Mouse (Mus musculus) adrenal gland, adult (tissue): ENCODE measurements at regions not wholly inside any gene's neighbourhood (a gene's known extent, or its start where the extent isn't known, plus 50 kb on each side); places are given as distances from the start of the nearest gene placed in this dataset.

Source experiments
- DNase-seq, 2 experiments: peaks; one replicate each; pipeline ENCODE4 v3.0.0; 2022 to 2023; ENCODE audit warnings: low spot score in 1 of 2; ENCODE audit not compliant: inconsistent age in 2 of 2

DNA sequence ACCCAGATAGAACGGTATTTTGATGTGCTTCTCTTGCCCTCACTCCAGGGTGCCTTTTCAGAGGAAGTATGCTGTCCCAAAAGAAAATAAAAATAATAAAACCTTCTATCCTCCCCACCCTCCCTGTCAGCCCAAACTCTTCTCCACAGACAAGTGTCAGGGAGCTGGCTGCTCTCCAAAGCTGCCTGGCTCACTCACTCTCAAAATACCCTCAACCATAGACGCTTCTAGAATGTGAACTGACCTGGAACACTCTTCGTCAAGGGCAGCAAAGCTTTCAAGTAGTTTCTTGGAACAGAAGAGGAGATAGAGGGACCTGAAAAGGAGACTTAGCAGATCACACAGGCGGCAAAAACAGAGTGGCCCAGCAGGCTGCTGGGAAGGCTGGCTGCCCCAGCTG, 291.4 kb upstream of the Zmiz1 start:
- DNase-seq: peak; percentile 40 to 53

DNA sequence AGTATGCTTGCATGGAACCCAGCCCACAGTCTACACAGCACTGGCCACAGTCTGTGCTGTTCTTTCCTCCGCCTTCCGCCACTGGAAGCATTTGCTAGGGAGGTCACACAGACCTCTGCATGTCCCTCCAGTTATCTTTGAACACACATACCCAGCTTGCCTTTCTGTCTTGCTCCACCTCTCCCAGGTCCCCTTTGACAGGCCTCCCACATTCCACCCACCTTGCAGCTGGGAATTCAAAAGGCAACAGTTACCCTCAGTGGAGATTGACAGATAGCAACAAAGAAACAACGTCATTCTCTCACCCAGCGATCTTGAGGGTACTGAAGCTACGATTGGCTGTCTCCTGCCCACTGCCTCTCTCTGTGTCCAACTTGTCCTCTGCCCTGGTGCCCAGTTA, 290.7 kb upstream of the Zmiz1 start:
- no peak for DNase-seq

DNA sequence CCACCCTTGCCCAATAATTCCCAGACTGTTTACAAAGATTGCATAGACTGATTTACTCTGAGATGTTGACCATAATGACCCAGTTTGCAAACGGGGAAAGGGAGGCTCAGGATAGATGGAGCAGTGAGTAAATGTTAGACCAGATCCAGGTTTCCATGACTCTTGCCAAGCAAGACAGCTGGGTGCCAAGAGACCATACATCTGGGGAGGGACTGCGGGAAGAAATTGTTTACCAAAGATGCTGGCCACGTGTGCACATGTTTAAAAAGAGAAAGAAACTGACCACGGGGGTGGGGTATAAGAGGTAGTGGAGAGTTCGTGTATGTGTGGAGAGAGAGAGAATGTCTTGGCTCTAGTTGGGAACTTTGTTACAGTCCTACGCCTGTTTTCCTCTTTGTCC, 285.7 kb upstream of the Zmiz1 start:
- no peak for DNase-seq

DNA sequence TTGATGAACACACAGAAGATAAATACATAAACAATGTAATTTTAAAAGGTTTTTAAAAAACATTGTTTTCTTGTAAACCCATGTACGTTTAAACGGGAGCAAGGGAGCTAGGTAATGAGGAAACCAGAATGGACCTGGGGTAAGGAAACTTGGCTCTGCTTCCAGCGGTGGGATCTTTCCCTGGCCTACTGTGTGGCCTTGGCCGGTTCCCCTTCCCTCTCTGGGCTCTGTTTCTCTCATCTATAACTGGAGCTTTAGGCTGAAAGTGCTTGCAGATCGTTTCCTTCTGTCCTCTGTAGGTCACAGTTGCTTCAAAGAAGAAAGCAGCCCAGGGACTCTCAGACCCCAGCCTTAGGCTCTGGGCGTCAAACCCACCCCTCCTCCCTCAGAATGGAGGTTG, 285.1 kb upstream of the Zmiz1 start:
- DNase-seq: no peak

DNA sequence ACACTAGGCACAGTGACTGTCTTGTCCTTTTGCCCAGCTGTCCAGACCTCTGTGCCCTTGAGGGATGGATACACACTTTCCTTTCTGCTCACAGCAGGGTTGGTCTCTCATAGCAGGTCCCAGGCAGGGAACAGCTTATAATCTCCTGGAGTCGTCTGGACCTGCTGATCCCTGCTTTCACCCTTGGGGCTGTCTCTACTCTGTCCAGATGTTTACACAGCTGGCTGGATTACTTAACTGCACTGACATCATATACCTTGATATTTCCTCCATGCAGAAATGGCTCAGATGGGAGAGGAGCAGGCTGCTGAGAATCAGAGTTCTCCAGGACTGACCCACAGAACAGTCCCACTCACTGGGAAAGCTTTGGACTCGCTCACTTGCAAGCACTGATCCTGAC, 284.6 kb upstream of the Zmiz1 start:
- no peak for DNase-seq

DNA sequence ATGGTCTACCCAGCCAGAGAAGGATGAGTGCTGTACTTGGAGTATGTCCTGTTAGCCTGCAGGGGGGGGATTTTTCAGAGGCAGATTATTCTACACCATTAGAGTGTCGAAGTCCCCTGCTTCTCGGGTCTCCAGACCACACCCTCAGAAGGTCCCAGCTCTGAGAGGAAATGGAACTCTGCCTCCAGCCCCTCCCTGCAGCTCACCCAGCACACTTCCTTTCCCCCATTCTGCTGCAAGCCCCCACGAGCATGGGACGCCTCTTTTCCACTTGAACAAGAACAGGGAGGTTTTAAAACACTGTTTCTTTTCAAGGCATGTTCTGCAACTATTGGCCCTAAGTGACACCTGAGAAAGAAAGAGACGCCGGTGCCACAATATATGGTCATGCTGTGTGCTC, 282.8 kb upstream of the Zmiz1 start:
- DNase-seq: no peak

DNA sequence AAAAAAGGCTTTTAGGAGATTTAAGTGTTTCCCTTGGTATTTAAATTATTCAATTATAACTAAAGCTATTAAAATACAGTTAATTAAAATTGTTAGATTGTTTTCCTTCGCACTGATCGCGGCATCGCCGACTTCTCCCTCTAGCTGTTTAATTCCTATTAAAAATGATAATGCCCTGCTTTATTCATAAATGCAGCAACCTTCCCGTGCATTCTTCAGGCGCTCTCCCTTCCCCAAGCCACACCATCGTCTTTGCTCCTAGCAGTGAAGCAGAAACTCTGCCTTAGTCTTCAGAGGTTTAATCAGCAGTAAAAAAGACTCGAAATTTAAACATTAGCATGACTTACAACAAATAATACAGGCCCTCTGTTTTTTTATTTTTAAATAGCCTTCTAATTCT, 278.9 kb upstream of the Zmiz1 start:
- no peak for DNase-seq

DNA sequence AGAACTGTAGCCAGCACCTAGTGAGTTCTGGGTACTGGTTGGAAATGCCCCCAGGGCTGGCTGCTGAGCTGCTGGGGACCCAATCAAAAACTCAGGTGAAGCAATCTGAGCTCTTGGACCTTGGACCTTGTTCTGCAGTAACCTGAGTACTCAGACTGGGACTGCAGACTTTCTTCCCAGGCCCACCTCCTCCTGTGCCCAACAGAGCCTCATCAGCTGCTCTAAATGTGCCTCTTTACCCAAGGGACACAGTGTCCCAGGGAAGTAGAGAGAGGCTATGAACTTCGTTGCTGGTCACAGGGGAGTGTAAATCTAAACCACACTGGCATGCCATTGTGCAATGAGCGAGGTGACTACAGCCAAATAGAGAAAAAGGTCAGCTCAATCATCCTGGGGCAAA, 277.6 kb upstream of the Zmiz1 start:
- peak; percentile 54 to 68 for DNase-seq

DNA sequence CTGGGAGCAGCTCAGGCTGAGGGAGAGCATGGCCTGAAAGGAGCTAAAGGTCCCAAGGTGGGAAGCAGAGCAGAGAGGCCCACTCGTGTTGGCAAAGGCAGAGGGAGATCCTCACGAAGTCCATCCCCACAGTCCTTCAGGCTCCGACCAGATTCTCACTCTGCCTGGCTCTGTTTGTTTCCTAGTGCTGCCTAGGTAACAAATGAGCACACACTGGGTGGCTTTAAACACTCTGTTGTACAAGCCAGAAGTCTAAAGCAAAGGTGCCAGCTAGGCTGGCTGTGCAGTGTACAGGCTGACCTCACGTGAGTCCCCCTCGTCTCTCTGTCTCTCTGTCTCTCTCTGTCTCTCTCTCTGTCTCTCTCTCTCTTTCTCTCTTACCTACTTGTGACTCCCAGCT, 274.9 kb upstream of the Zmiz1 start:
- DNase-seq: no peak

DNA sequence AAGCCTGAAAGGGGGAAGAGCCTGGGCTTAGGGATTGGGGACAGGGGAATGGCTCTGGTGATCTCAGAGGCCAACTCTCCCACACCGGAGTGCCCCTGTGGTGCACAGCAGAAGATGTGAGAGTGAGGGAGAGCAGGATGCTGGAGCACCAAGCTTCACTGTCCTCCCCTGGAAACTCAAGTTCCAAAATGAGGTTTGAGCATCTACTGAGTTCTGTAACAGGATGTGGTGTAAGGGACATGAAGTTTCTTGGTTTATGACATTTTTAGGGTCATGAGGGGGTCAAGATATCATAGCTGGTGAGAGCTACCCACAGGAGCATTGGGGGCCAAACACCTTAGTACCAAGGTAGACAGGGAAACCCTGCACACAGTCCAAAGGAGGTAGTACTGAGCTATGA, 274.1 kb upstream of the Zmiz1 start:
- no peak for DNase-seq

DNA sequence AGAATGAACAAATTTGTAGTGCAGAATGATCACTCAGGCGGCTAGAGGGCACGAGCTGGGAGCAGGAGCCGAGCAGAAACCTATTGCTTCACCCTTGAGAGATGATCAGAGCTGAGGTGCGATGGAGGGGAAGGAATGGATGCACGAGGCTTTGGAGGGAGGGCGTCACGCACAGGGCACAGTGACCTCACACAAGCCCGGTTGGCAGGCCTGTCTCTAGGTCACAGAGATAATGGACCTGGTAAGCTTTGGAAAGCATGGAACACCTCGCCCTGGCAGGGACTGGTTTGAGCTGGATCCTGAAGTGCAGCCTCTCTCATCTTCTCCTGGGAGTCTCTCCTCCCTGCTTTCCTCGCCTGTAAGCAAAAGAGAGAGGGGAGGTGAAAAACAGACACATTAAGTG, 273.4 kb upstream of the Zmiz1 start:
- peak; percentile 52 to 81 for DNase-seq

DNA sequence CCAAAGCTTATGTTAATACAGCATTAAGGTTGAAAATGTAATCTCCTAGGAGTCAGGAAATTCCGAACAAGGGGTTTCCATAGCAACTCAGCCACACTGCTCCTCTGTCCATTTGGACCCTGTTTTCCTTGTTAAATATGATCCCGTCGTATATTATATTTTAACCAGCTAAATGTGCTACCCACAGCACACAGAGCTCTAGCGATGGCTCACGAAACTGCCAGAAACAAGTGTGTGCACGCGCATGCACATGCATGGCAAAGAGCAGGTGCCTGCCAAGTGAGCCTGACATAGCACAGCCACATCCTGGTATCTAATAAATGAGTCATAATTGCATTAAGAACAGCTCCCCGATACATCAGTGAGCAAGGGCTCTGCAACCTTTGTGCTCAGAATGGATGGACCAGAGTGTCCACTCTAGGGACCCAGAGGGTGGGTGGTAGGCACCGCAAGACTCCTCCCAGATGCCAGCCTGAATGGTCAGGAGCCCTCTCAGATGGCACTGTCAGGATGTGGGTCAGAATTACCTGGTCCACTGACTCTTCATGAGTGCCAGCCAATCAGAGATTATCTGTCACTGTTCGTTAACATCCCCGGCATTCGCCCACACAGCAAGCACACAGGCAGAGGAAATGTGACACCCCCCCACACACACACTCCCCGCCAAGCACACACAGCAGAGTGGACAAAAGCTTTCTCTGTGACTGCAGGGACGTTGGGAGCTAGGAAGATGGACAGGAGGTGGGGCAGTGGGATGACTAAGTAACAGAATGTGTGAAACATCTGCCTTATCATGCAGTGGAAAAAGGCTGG, 272.8 kb upstream of the Zmiz1 start:
- peak; percentile 56 to 81 for DNase-seq

DNA sequence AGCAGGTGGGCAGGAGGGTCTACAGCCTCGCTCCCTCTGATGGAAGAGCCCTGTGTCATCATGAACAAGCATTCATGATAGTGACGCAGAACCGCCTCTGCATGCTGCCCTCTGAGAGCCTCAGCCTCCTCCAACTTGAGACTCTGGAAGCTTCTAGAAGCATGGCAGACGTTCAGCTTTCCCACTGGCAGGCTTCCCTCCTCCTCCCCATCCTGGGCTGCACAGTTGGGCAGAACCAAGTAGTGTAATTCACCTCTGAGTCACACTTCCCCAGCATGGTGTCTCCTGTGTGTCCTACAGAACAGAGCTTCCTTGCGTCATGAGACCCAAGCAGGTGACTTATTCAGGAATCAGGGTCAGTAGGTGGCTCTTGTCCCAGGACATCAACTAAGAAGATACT, 271.3 kb upstream of the Zmiz1 start:
- DNase-seq: peak; percentile 25 to 50

DNA sequence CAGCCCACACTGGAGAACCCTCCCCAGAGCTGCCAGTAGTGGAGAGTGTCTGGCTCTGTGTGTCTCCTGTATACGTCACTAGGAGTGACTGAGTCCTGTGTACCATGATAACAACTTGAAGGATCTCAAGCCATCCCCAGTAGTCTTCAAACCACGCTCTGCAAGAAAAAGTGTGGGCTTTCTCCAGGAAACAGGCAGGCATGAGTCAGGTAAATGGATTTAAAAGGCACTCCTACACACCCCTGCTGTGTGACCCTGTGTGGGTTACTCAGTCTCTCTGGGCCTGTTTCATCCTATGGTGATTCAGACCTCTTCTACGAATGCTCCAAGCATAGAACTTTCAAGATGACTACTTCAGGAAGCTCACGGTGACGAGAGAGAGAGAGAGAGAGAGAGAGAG, 269.7 kb upstream of the Zmiz1 start:
- DNase-seq: no peak

DNA sequence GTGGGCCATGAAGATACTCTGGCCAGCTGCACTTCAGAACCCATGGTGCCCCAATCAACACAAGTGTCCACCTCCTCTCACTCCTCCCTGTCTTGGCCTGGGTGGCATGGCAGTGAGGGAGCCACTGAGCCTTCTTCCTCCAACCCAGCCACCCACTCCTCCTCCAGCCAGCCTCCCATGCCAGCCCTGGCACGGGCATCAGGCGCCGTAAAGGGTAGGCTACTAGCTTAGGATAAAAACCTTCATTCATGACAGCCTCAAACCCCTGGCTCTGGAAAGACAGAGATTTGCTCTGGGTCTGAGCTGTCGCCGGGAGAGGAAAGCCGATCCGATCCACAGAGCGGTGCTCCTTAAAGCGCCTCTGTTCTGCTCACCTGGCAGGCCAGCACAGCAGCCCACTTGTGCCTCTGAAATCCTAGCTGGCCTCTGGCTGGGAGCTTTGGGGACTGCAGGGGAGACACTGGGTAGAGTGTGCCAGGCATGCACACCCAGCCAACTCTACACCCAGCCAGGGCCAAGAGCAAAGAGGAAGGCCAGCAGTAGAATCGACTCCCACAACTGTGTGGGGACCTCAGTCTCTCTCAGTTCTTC, 268.2 kb upstream of the Zmiz1 start:
- no peak for DNase-seq

DNA sequence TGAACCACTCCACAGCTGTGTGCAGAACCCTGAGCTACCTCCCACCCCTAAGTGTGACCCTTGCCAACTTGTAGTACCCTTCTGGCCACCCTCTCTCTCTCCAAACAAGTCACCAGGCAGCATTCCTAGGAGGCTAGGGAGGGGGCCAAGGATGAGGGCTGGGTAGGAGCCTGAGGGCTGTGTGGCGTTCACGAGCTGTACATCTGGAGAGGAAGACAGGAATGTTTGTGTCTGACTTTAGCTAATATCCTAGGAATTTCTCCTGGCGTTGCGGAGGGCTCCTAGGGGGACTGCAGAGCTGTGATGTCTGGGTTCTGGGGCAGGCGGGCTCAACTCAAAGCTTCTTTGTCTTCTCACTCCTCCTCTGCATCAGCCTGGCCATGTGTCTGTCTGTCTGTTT, 262.2 kb upstream of the Zmiz1 start:
- DNase-seq: no peak

DNA sequence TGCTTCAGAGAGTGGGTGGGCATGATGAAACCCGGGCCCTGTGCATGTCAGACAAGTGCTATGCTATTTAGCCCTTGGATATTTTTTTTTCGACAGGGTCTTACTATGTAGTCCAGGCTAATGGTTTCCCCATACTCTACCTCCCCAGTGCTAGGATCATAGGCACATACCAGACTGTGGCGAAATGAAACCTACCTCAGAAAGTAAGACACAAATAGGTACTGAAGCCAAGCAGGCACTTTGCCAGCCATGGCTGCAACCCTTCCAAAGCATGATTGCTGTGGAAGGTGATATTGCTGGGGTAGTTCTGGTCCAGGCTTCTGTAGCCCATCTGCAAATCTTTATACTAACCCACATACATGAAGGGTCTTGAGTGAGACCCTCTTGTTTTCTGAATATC, 259.1 kb upstream of the Zmiz1 start:
- DNase-seq: no peak

DNA sequence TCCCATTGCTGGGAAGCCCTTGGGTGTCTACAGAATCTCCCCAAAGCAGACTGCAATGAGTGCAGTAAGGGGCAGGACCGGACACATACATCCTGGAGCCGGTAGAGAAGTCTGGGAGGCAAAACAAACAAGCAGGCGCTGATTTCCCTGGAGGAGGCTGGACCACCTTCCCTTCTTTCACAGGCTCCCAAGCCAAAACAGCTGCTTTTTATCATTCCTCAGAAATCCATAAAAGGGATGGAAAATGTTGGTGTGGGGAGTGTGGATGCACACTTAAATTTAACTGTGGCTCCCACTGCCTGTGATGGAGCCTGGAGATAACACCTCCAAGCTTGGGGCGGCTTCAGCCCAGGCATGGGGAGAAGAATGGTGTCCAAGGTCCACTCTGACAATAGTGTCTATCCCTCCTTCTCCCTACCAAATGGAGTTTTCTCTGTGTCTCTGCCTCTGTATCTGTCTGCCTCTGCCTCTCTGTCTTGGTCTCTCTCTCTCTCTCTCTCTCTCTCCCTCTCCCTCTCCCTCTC, 258.3 kb upstream of the Zmiz1 start:
- no peak for DNase-seq

DNA sequence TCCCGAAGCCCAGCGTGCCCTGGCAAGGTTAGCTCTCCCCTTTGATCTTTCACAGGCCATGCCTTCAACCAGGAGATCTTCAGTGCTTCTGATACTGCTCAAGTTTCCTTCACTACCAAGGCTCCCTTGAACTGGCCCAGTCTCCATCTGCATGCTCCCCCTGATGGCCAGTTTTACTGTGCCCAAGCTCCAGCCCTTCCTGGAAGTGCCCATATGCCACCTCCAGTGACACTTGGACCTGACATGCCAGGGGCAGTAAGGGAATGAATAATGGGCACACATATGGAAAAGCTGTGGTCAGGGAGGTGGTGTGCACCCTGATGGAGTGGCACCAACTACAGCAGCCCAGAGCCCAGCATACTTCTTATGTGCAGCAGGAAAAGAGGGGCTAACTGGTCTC, 256.7 kb upstream of the Zmiz1 start:
- DNase-seq: no peak

DNA sequence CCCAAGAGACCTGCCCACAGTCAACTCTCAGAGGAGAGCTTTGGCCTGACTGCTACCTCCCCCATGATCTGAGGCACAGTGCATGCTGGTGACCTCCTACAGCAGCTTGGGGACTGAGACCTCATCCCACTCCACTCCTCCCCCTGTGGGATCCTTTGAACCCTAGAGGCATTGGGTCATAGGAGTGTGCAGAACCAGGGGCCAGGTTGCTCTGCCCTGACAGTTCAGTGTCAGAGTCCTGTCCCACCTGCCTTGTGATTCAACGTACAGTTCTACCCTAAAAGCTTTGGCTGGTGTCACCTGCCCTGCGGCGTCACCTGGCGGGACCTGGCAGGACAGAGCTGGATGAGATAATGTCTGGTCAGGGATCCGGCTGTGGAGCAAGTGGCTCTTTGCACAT, 254.9 kb upstream of the Zmiz1 start:
- no peak for DNase-seq

DNA sequence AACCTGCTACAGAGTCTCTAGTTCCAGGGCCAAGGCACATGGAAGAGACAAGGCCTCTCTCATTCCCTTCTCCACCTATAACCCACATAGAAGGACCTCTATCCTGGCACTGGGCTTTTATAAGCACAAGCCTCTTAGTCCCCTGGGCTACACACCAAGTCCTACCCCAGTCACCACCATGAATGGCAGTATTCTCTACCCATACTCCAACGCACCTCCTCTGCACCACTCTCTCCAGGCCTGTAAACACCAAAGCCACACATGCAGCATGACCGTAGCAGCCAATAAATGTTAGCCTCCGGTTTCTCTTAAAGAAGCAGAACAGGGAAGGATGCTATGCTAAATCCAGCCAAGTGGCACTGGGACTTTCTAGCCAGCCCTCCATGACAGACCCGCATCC, 252.1 kb upstream of the Zmiz1 start:
- DNase-seq: no peak

DNA sequence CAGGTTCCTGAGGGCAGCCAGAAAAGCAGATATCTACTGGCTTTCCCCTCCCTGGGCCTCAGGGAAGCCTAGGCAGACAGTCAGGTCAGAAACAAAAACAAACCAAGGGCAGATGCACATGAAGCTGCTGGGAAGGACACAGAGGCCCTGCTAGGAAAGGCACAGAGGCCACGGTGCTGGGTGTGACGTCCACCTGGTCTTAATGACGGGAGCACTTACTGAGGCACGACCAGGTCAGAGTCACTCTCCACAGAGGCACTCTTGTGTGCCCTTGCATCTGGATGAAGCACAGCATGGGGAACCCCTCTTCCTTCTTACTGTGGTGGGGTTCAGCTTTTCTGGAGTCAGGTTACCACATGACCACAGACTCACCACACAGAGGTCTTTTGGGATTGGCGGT, 251.6 kb upstream of the Zmiz1 start:
- DNase-seq: no peak
